Mouse (Mus musculus) thymus, adult 2 months (tissue): ENCODE results near the gene Limd2. TPM values are rescaled to one million over a fixed set of nuclear protein-coding genes. Genes with fewer than 3 reads are reported as not detected.

Experiments
- DNase-seq: peaks from one replicate; pipeline ENCODE4 v3.0.0; 2021
- H3K27ac ChIP-seq: fragments of 200-500 bp; 2 replicates; pipeline ENCODE4 v1.5.1; 2012; ENCODE audit warnings: low read length, control low read depth; ENCODE audit not compliant: control insufficient read depth, insufficient read depth
- H3K27me3 ChIP-seq: fragments of 200-500 bp; 2 replicates; pipeline ENCODE4 v1.6.1; 2012; ENCODE audit warnings: mild to moderate bottlenecking, low read length, moderate library complexity, mixed read lengths; ENCODE audit not compliant: control insufficient read depth, insufficient read depth
- H3K36me3 ChIP-seq: fragments of 200-500 bp; 2 replicates; pipeline ENCODE4 v1.6.1; 2012; ENCODE audit warnings: mild to moderate bottlenecking, low read length, moderate library complexity; ENCODE audit not compliant: control insufficient read depth, insufficient read depth
- H3K4me1 ChIP-seq: fragments of 200-500 bp; replicated peaks from 2 replicates; pipeline ENCODE4 v1.6.1; 2012; ENCODE audit warnings: low read length; ENCODE audit not compliant: control insufficient read depth, insufficient read depth
- H3K4me3 ChIP-seq: fragments of 200-500 bp; 2 replicates; pipeline ENCODE4 v1.5.1; 2012; ENCODE audit warnings: mild to moderate bottlenecking, low read length, control low read depth, moderate library complexity; ENCODE audit not compliant: control insufficient read depth, insufficient read depth
- CTCF ChIP-seq: fragments of 200-500 bp; IDR thresholded peaks from 2 replicates; pipeline ENCODE4 v1.5.1; 2012; ENCODE audit warnings: mild to moderate bottlenecking, control low read depth, low read length, moderate library complexity, borderline replicate concordance; ENCODE audit not compliant: control insufficient read depth, poor library complexity, insufficient read depth; ENCODE audit errors: extremely low read depth
- POLR2A ChIP-seq: fragments of 200-500 bp; IDR thresholded peaks from 2 replicates; pipeline ENCODE4 v1.6.1; 2012; ENCODE audit warnings: mild to moderate bottlenecking, low read length, control low read depth, moderate library complexity; ENCODE audit not compliant: control insufficient read depth, poor library complexity, insufficient read depth; ENCODE audit errors: extremely low read depth
- WGBS: fragments of 180-500 bp; shearing (Covaris S2); methylation state at CpG from one replicate; pipeline ENCODE4 v1.1.7; 2018; 5-methylcytosine and 5-hydroxymethylcytosine counted together
- polyA plus RNA-seq: library from polyadenylated mRNA; depleted of rRNA; stranded (reverse); fragments of >200 nt; gene quantifications from 2 replicates; pipeline ENCODE4 v1.2.3, GENCODE M21; 2012

Gene Limd2
- polyA plus RNA-seq, 1 experiment: 594 TPM

GRCm38 (mm10) chr11:106191716-106192115 lies 31.1 kb upstream of the Limd2 start:
- H3K4me3 ChIP-seq: no peak overlapping the region
- WGBS: 81% methylated on average over 3 of the region's 3 CpGs
- no peaks in the 10 kb centered on the region for H3K27me3 ChIP-seq
- H3K36me3 ChIP-seq: no peaks in the 10 kb centered on the region; the same call in 1 of the 2 replicates
- H3K4me1 ChIP-seq: peaks cover 3% of the 10 kb centered on the region
- H3K27ac ChIP-seq: no peak overlapping the region
- no peak for TF ChIP-seq POLR2A
- no peak for TF ChIP-seq CTCF
- DNase-seq: no peak

DNA sequence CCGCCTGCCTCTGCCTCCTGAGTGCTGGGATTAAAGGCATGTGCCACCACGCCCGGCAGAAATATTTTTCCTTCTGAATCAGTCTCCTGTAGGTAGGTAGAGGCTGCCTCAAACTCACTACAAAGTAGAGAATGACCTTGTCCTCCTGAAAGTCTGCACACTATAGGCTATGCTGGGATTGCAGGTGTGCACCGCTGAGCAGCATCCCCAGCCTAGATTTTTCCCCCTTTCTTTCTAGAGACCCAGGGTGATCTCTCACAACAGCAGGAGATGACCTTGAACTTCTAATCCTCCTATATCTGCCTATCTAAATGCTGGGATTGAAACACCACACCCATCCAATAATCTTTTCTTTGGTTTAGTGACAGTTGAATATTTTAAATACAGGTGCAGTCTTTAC lies 26.7 kb upstream of the Limd2 start:
- Histone ChIP-seq H3K27ac (no peak overlapping the region), H3K4me1 (no peaks in the 10 kb centered on the region), H3K27me3 (no peaks in the 10 kb centered on the region), H3K4me3 (no peak overlapping the region), H3K36me3 (peaks cover 4% of the 10 kb centered on the region; the same call in 1 of the 2 replicates)
- 96% methylated on average over 4 of the region's 4 CpGs for WGBS
- no peak for DNase-seq
- TF ChIP-seq POLR2A: no peak
- no peak for TF ChIP-seq CTCF

- no peak for DNase-seq
- H3K4me1 ChIP-seq: no peaks in the 10 kb centered on the region
- no peaks in the 10 kb centered on the region for H3K36me3 ChIP-seq
- TF ChIP-seq POLR2A: no peak
- no peak for TF ChIP-seq CTCF
- no peak overlapping the region for H3K27ac ChIP-seq
- no peaks in the 10 kb centered on the region for H3K27me3 ChIP-seq
- no peak overlapping the region for H3K4me3 ChIP-seq
- 91% methylated on average over 2 of the region's 2 CpGs for WGBS
These were observed 19.8 kb upstream of the Limd2 start for GRCm38 (mm10) chr11:106180449-106180801.

GRCm38 (mm10) chr11:106179711-106180448 lies 19.2 kb upstream of the Limd2 start:
- H3K27ac ChIP-seq: no peak overlapping the region
- no peak for DNase-seq
- no peaks in the 10 kb centered on the region for H3K4me1 ChIP-seq
- no peaks in the 10 kb centered on the region for H3K36me3 ChIP-seq
- no peak overlapping the region for H3K4me3 ChIP-seq
- 88% methylated on average over 7 of the region's 7 CpGs for WGBS
- TF ChIP-seq CTCF (no peak), POLR2A (no peak)
- no peaks in the 10 kb centered on the region for H3K27me3 ChIP-seq

DNA sequence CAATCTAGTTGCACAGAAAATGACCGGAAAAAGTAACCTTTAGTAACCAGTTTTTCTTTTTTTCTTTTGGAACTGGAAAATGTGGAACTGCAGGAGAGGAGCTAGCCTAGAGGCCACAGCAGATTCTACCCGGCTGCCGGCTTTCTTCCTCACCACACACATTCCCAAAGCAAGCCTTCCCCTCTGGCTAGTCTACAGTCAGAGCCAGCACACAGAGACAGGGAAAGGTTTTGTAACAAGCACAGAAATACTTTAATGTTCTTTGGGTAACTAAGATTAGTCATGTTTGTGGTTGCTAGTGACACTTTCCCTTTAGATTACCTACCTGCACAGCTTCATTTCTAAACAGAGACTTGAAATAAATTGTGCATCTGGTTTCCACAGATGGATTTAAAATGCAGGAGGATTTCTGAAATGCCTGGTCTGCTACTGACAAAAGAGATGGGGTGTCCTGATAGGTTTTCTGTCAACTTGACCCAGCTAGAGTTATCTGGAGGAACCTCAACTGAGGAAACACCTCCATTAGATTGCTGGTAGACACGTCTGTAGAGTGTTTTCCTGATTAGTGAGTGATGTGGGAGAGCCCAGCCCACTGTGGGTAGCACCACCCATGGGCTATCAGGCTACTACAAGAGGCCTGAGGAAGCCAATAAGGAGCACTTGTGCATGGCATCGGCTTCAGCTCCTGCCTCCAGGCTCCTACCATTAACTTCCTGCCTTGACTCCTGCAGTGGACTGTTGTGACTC lies 17.5 kb upstream of the Limd2 start:
- Histone ChIP-seq H3K4me1 (no peaks in the 10 kb centered on the region), H3K27me3 (no peaks in the 10 kb centered on the region), H3K27ac (no peak overlapping the region), H3K4me3 (no peak overlapping the region), H3K36me3 (no peaks in the 10 kb centered on the region)
- no peak for TF ChIP-seq CTCF
- no peak for TF ChIP-seq POLR2A
- 80% methylated on average over 5 of the region's 5 CpGs for WGBS
- no peak for DNase-seq

GRCm38 (mm10) chr11:106176372-106176771 lies 15.7 kb upstream of the Limd2 start:
- DNase-seq: no peak
- Histone ChIP-seq H3K27me3 (no peaks in the 10 kb centered on the region), H3K4me3 (no peak overlapping the region), H3K4me1 (no peaks in the 10 kb centered on the region), H3K27ac (no peak overlapping the region), H3K36me3 (no peaks in the 10 kb centered on the region)
- TF ChIP-seq CTCF (no peak), POLR2A (no peak)
- WGBS: 95% methylated on average over 5 of the region's 5 CpGs

DNA sequence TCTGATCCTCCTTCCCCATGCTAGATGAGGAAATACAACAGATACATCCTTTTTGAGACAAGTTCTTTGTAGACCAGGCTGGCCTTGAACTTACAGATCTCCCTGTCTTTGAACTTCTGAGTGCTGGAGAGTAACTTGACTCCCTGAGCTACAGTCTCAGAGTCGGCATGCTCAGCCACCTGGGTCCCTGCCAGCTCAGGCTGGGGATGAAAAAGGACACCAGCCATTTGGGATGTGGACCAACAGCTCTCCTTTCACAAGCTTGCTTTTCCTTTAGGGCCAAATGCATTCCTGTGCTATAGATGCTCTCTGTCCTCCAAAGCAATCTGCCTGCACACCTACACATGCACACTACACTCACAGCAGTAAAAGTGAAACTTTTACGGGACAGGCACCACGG lies 14.4 kb upstream of the Limd2 start:
- Histone ChIP-seq H3K4me1 (peaks cover 3% of the 10 kb centered on the region), H3K27me3 (no peaks in the 10 kb centered on the region), H3K27ac (no peak overlapping the region), H3K36me3 (no peaks in the 10 kb centered on the region), H3K4me3 (no peak overlapping the region)
- WGBS: 85% methylated on average over 3 of the region's 3 CpGs
- DNase-seq: no peak
- TF ChIP-seq POLR2A: no peak
